ENCODE assay signal across 8 mouse cellular contexts in the genomic region with DNA sequence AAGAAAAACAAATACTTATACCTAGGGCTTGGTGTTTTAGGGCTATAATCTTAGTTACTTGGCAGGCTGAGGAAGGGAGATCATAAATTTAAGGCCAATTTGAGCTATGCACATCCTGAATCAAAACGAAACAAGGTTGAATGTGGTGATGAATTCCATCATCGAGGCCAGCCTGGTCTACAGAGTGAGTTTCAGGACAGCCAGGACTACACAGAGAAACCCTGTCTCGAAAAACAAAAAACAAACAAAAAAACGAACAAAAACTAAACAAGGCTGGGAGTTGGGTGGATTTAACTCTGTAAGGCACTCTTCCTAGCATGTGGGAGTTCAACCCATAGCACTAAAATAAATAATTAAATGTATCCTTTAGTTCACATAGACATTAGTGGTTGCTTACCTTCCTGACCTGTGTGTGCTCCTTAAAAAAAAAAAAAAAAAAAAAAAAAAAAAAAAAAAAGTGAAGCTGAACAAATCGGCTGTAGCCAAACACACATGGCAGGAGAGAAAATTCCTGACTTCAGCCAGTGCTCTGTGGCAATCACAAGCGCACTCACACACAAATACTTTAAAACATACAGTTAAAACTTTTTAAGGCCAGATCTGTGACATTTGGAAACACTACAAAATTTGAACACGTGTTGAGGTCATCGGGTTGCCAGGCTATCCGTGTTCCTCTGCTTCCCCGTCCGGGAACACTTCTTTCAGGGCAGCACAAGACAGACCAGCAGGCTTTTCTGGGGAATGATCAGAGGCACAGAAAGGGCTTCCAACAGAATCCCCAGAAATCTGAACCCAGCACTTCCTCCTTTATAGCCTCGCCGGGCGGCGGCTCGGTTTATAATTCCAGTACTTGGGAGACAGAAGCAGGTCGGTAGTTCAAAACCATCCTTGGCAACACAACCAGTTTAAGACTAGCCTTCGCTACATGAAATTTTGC. TPM values are rescaled to one million over a fixed set of nuclear protein-coding genes. Genes with fewer than 3 reads are reported as not detected.
DNase-seq lines count a peak whose midpoint lies in the region; ATAC-seq and TF ChIP-seq lines count a peak whose summit lies in the region.

No protein-coding gene starts in this region.

- DNase-seq in heart, embryonic 10.5 days (ENCODE audit: low spot score) = no peak
- DNase-seq in heart, postnatal 25 days (ENCODE audit: low spot score) = no peak
- peak; percentile 69 for DNase-seq in liver, embryonic 11.5 days (ENCODE audit: low spot score)
- no peak for DNase-seq in stomach, postnatal 0 days (ENCODE audit: low spot score)
- no peak for DNase-seq in frontal cortex, postnatal 25 days (ENCODE audit: low spot score in 2 of 2)
- DNase-seq in kidney, postnatal 10 days = no peak

- H3K4me2 ChIP-seq in liver, embryonic 11.5 days = peak overlapping the region; percentile 90
- peak overlapping the region; percentile 86 for H3K4me2 ChIP-seq in stomach, postnatal 0 days (replicated peaks; ENCODE audit: low read depth)

- H3K9ac ChIP-seq in liver, embryonic 11.5 days (ENCODE audit: low read depth, low read length) = peak overlapping the region; percentile 94
- H3K9ac ChIP-seq in stomach, postnatal 0 days (ENCODE audit: low read length) = peak overlapping the region; percentile 92

- H3K9me3 ChIP-seq in heart, embryonic 10.5 days = no peaks in the 10 kb centered on the region
- H3K9me3 ChIP-seq in liver, embryonic 11.5 days (ENCODE audit: control insufficient read depth, low read length) = no peaks in the 10 kb centered on the region
- H3K9me3 ChIP-seq in stomach, postnatal 0 days (ENCODE audit: control insufficient read depth, low read length) = no peaks in the 10 kb centered on the region

- peaks cover 31% of the 10 kb centered on the region for H3K4me1 ChIP-seq in heart, embryonic 10.5 days
- H3K4me1 ChIP-seq in liver, embryonic 11.5 days (replicated peaks; ENCODE audit: control insufficient read depth, insufficient read depth, low read length) = peaks cover 32% of the 10 kb centered on the region
- no peaks in the 10 kb centered on the region for H3K4me1 ChIP-seq in stomach, postnatal 0 days (replicated peaks; ENCODE audit: control insufficient read depth, insufficient read depth)

- 10% methylated on average over 18 of the region's 18 CpGs for WGBS in heart, embryonic 10.5 days
- 8% methylated on average over 18 of the region's 18 CpGs for WGBS in liver, embryonic 11.5 days
- WGBS in stomach, postnatal 0 days = 4% methylated on average over 18 of the region's 18 CpGs

- no peaks in the 10 kb centered on the region for H3K27me3 ChIP-seq in heart, embryonic 10.5 days (ENCODE audit: insufficient read depth, poor library complexity, severe bottlenecking)
- H3K27me3 ChIP-seq in liver, embryonic 11.5 days (replicated peaks; ENCODE audit: control insufficient read depth, insufficient read depth, low read length) = no peaks in the 10 kb centered on the region
- H3K27me3 ChIP-seq in stomach, postnatal 0 days (ENCODE audit: control insufficient read depth, insufficient read depth, low read length) = no peaks in the 10 kb centered on the region

- peaks cover 30% of the 10 kb centered on the region for H3K36me3 ChIP-seq in heart, embryonic 10.5 days
- peaks cover 33% of the 10 kb centered on the region for H3K36me3 ChIP-seq in liver, embryonic 11.5 days (ENCODE audit: control insufficient read depth, insufficient read depth, low read length)
- H3K36me3 ChIP-seq in stomach, postnatal 0 days (ENCODE audit: control insufficient read depth, insufficient read depth, low read length) = peaks cover 15% of the 10 kb centered on the region

- peak; percentile 3 for ATAC-seq in CD4-positive, CD25-positive, alpha-beta regulatory T cell, adult 4 months
- ATAC-seq in erythroid progenitor cell, adult 5-6 weeks (replicated peaks; ENCODE audit: low FRiP score, poor library complexity, severe bottlenecking) = peak; percentile 22
- no peak for ATAC-seq in liver, embryonic 11.5 days (replicated peaks; ENCODE audit: low FRiP score)
- ATAC-seq in stomach, postnatal 0 days (ENCODE audit: low FRiP score, low TSS enrichment) = peak; percentile 9; the same call in 1 of the 2 replicates

- TF ChIP-seq EP300 in stomach, postnatal 0 days (optimal IDR thresholded peaks at IDR 0.05) = no peak

- H3K27ac ChIP-seq in heart, embryonic 10.5 days = peak overlapping the region; percentile 93
- peak overlapping the region; percentile 90 for H3K27ac ChIP-seq in liver, embryonic 11.5 days (ENCODE audit: low read depth, low read length)
- H3K27ac ChIP-seq in stomach, postnatal 0 days (replicated peaks) = peak overlapping the region; percentile 95

- no peak for TF ChIP-seq CTCF in stomach, postnatal 0 days (IDR thresholded peaks at IDR 0.05; ENCODE audit: low read depth)

- intact Hi-C loops in heart, postnatal 25 days (cut with DNase I) = no loop called here

- peak overlapping the region; percentile 73 for H3K4me3 ChIP-seq in heart, embryonic 10.5 days
- peak overlapping the region; percentile 84 for H3K4me3 ChIP-seq in liver, embryonic 11.5 days (ENCODE audit: low read depth, low read length)
- H3K4me3 ChIP-seq in stomach, postnatal 0 days (ENCODE audit: low read depth, low read length) = peak overlapping the region; percentile 76

RNA-seq across cellular contexts. Expression of gene Rack1, which starts 0.9 kb away (rescaled TPM):
- polyA plus RNA-seq in heart, embryonic 10.5 days (2016; fragmentation: Nextera tagmentation; extraction: Ambion mirVana) = 542 and 712 TPM in 2 replicates
- total RNA-seq in heart, postnatal 25 days (2021) = 100 to 1,000 TPM; 397 to 416 TPM
- 1,000 to 10,000 TPM; 1,099 to 1,661 TPM for polyA plus RNA-seq in CD4-positive, CD25-positive, alpha-beta regulatory T cell, adult 4 months (2017; shearing (Covaris generic))
- 648 and 827 TPM in 2 replicates for total RNA-seq in erythroid progenitor cell, adult 5-6 weeks (2015; ENCODE audit: low replicate concordance)
- 220 and 369 TPM in 2 replicates for total RNA-seq in erythroid progenitor cell, adult 5-6 weeks (2017; ENCODE audit: low replicate concordance)
- polyA plus RNA-seq in liver, embryonic 11.5 days (2014; fragmentation: Nextera tagmentation; extraction: Ambion mirVana) = 1,154 and 1,248 TPM in 2 replicates
- 524 and 529 TPM in 2 replicates for polyA plus RNA-seq in stomach, postnatal 0 days (2015; fragmentation: Nextera tagmentation; extraction: Ambion mirVana)

RNA-seq across cellular contexts. Expression of gene Trim41, which starts 17.9 kb away (rescaled TPM):
- 3.0 and 4.7 TPM in 2 replicates for polyA plus RNA-seq in heart, embryonic 10.5 days (2016; fragmentation: Nextera tagmentation; extraction: Ambion mirVana)
- 10 to 100 TPM; 17.8 to 20.4 TPM for total RNA-seq in heart, postnatal 25 days (2021)
- polyA plus RNA-seq in CD4-positive, CD25-positive, alpha-beta regulatory T cell, adult 4 months (2017; shearing (Covaris generic)) = 1 to 10 TPM; 2.0 to 3.7 TPM
- total RNA-seq in erythroid progenitor cell, adult 5-6 weeks (2015; ENCODE audit: low replicate concordance) = 8.8 and 10.1 TPM in 2 replicates
- total RNA-seq in erythroid progenitor cell, adult 5-6 weeks (2017; ENCODE audit: low replicate concordance) = 17.5 and 41.5 TPM in 2 replicates
- polyA plus RNA-seq in liver, embryonic 11.5 days (2014; fragmentation: Nextera tagmentation; extraction: Ambion mirVana) = 3.5 and 4.5 TPM in 2 replicates
- 3.6 and 4.0 TPM in 2 replicates for polyA plus RNA-seq in stomach, postnatal 0 days (2015; fragmentation: Nextera tagmentation; extraction: Ambion mirVana)

RNA-seq across cellular contexts. Expression of gene Trim7, which starts 26.7 kb away (rescaled TPM):
- polyA plus RNA-seq in heart, embryonic 10.5 days (2016; fragmentation: Nextera tagmentation; extraction: Ambion mirVana) = 0.18 and 0.44 TPM in 2 replicates
- 10 to 100 TPM; 15.7 to 23.2 TPM for total RNA-seq in heart, postnatal 25 days (2021)
- polyA plus RNA-seq in CD4-positive, CD25-positive, alpha-beta regulatory T cell, adult 4 months (2017; shearing (Covaris generic)) = 1 to 10 TPM in 1 of 2 experiments, under 1 TPM in 1; 0.77 to 2.1 TPM
- total RNA-seq in erythroid progenitor cell, adult 5-6 weeks (2015; ENCODE audit: low replicate concordance) = 0.42 TPM in 1 of 2 replicates, not detected in the other
- total RNA-seq in erythroid progenitor cell, adult 5-6 weeks (2017; ENCODE audit: low replicate concordance) = 1.0 TPM in 1 of 2 replicates, not detected in the other
- polyA plus RNA-seq in liver, embryonic 11.5 days (2014; fragmentation: Nextera tagmentation; extraction: Ambion mirVana) = 0.18 and 0.38 TPM in 2 replicates
- polyA plus RNA-seq in stomach, postnatal 0 days (2015; fragmentation: Nextera tagmentation; extraction: Ambion mirVana) = 3.0 and 3.4 TPM in 2 replicates

RNA-seq across cellular contexts. Expression of gene Gm12184, which starts 27.2 kb away (rescaled TPM):
- 0.68 and 1.9 TPM in 2 replicates for polyA plus RNA-seq in heart, embryonic 10.5 days (2016; fragmentation: Nextera tagmentation; extraction: Ambion mirVana)
- total RNA-seq in heart, postnatal 25 days (2021) = 1 to 10 TPM; 2.0 to 3.2 TPM
- 1 to 10 TPM in 1 of 2 experiments, under 1 TPM in 1; 0.92 to 4.1 TPM for polyA plus RNA-seq in CD4-positive, CD25-positive, alpha-beta regulatory T cell, adult 4 months (2017; shearing (Covaris generic))
- total RNA-seq in erythroid progenitor cell, adult 5-6 weeks (2015; ENCODE audit: low replicate concordance) = 2.9 TPM in 1 of 2 replicates, not detected in the other
- total RNA-seq in erythroid progenitor cell, adult 5-6 weeks (2017; ENCODE audit: low replicate concordance) = 9.6 TPM in 1 of 2 replicates, not detected in the other
- 6.2 and 7.6 TPM in 2 replicates for polyA plus RNA-seq in liver, embryonic 11.5 days (2014; fragmentation: Nextera tagmentation; extraction: Ambion mirVana)
- polyA plus RNA-seq in stomach, postnatal 0 days (2015; fragmentation: Nextera tagmentation; extraction: Ambion mirVana) = 5.0 and 7.3 TPM in 2 replicates
